Mouse (Mus musculus): ENCODE measurements at regions not wholly inside any gene's neighbourhood (a gene's known extent, or its start where the extent isn't known, plus 50 kb on each side); places are given as distances from the start of the nearest gene placed in this dataset.

- H3K4me1 ChIP-seq (ENCODE audit: control insufficient read depth, insufficient read depth, low read length) = no peaks in the 10 kb centered on the region
- no peak overlapping the region for H3K4me3 ChIP-seq (ENCODE audit: low read length)
- no peak for ATAC-seq (ENCODE audit: low FRiP score, low TSS enrichment)
- no peaks in the 10 kb centered on the region for H3K27me3 ChIP-seq (ENCODE audit: control insufficient read depth, insufficient read depth, low read length)
- H3K9me3 ChIP-seq (ENCODE audit: control insufficient read depth, low read length) = no peaks in the 10 kb centered on the region
- H3K9ac ChIP-seq (ENCODE audit: low read depth, low read length) = no peak overlapping the region
- WGBS = 100% methylated on average over 2 of the region's 2 CpGs
- no peak overlapping the region for H3K27ac ChIP-seq (ENCODE audit: low read depth, low read length)
- no peaks in the 10 kb centered on the region for H3K36me3 ChIP-seq (ENCODE audit: control insufficient read depth, insufficient read depth, low read length)
- H3K4me2 ChIP-seq (replicated peaks; ENCODE audit: low read depth, low read length) = no peak overlapping the region
Observed at GRCm38 (mm10) chr17:62307111-62307510, 574.0 kb downstream of the Efna5 start.

- no peak overlapping the region for H3K4me2 ChIP-seq (replicated peaks; ENCODE audit: low read depth, low read length)
- no peaks in the 10 kb centered on the region for H3K36me3 ChIP-seq (ENCODE audit: control insufficient read depth, insufficient read depth, low read length)
- no peak overlapping the region for H3K4me3 ChIP-seq (ENCODE audit: low read length)
- no peaks in the 10 kb centered on the region for H3K9me3 ChIP-seq (ENCODE audit: control insufficient read depth, low read length)
- WGBS = 92% methylated on average over 1 of the region's 1 CpGs
- no peak overlapping the region for H3K9ac ChIP-seq (ENCODE audit: low read depth, low read length)
- no peaks in the 10 kb centered on the region for H3K4me1 ChIP-seq (ENCODE audit: control insufficient read depth, insufficient read depth, low read length)
- no peaks in the 10 kb centered on the region for H3K27me3 ChIP-seq (ENCODE audit: control insufficient read depth, insufficient read depth, low read length)
- no peak overlapping the region for H3K27ac ChIP-seq (ENCODE audit: low read depth, low read length)
- ATAC-seq (ENCODE audit: low FRiP score, low TSS enrichment) = no peak
Observed at GRCm38 (mm10) chr17:62306524-62306923, 574.6 kb downstream of the Efna5 start.

- no peak for ATAC-seq (ENCODE audit: low FRiP score, low TSS enrichment)
- H3K27me3 ChIP-seq (ENCODE audit: control insufficient read depth, insufficient read depth, low read length) = no peaks in the 10 kb centered on the region
- H3K9ac ChIP-seq (ENCODE audit: low read depth, low read length) = no peak overlapping the region
- no peak overlapping the region for H3K4me3 ChIP-seq (ENCODE audit: low read length)
- H3K27ac ChIP-seq (ENCODE audit: low read depth, low read length) = no peak overlapping the region
- 74% methylated on average over 3 of the region's 3 CpGs for WGBS
- no peaks in the 10 kb centered on the region for H3K4me1 ChIP-seq (ENCODE audit: control insufficient read depth, insufficient read depth, low read length)
- H3K36me3 ChIP-seq (ENCODE audit: control insufficient read depth, insufficient read depth, low read length) = no peaks in the 10 kb centered on the region
- no peaks in the 10 kb centered on the region for H3K9me3 ChIP-seq (ENCODE audit: control insufficient read depth, low read length)
- no peak overlapping the region for H3K4me2 ChIP-seq (replicated peaks; ENCODE audit: low read depth, low read length)
Observed at GRCm38 (mm10) chr17:62305140-62305539, 576.0 kb downstream of the Efna5 start.

- H3K9ac ChIP-seq (ENCODE audit: low read depth, low read length) = no peak overlapping the region
- H3K4me1 ChIP-seq (ENCODE audit: control insufficient read depth, insufficient read depth, low read length) = no peaks in the 10 kb centered on the region
- no peaks in the 10 kb centered on the region for H3K27me3 ChIP-seq (ENCODE audit: control insufficient read depth, insufficient read depth, low read length)
- no peak overlapping the region for H3K4me3 ChIP-seq (ENCODE audit: low read length)
- WGBS = 74% methylated on average over 3 of the region's 3 CpGs
- no peak overlapping the region for H3K4me2 ChIP-seq (replicated peaks; ENCODE audit: low read depth, low read length)
- H3K9me3 ChIP-seq (ENCODE audit: control insufficient read depth, low read length) = no peaks in the 10 kb centered on the region
- H3K36me3 ChIP-seq (ENCODE audit: control insufficient read depth, insufficient read depth, low read length) = no peaks in the 10 kb centered on the region
- ATAC-seq (ENCODE audit: low FRiP score, low TSS enrichment) = no peak
- H3K27ac ChIP-seq (ENCODE audit: low read depth, low read length) = no peak overlapping the region
Observed at GRCm38 (mm10) chr17:62304073-62304472, 577.0 kb downstream of the Efna5 start.

- Histone ChIP-seq H3K4me1 (ENCODE audit: control insufficient read depth, insufficient read depth, low read length) (no peaks in the 10 kb centered on the region), H3K27ac (ENCODE audit: low read depth, low read length) (no peak overlapping the region), H3K36me3 (ENCODE audit: control insufficient read depth, insufficient read depth, low read length) (no peaks in the 10 kb centered on the region), H3K9me3 (ENCODE audit: control insufficient read depth, low read length) (no peaks in the 10 kb centered on the region), H3K9ac (ENCODE audit: low read depth, low read length) (no peak overlapping the region), H3K4me3 (ENCODE audit: low read length) (no peak overlapping the region), H3K4me2 (replicated peaks; ENCODE audit: low read depth, low read length) (no peak overlapping the region), H3K27me3 (ENCODE audit: control insufficient read depth, insufficient read depth, low read length) (no peaks in the 10 kb centered on the region)
- ATAC-seq (ENCODE audit: low FRiP score, low TSS enrichment) = no peak
- 35% methylated on average over 9 of the region's 9 CpGs for WGBS
Observed at GRCm38 (mm10) chr17:62299875-62300274, 581.2 kb downstream of the Efna5 start.

GRCm38 (mm10) chr17:62297393-62298060 lies 583.6 kb downstream of the Efna5 start:
- Histone ChIP-seq H3K27ac (ENCODE audit: low read depth, low read length) (no peak overlapping the region), H3K9me3 (ENCODE audit: control insufficient read depth, low read length) (no peaks in the 10 kb centered on the region), H3K4me2 (replicated peaks; ENCODE audit: low read depth, low read length) (no peak overlapping the region), H3K4me3 (ENCODE audit: low read length) (no peak overlapping the region), H3K36me3 (ENCODE audit: control insufficient read depth, insufficient read depth, low read length) (no peaks in the 10 kb centered on the region), H3K4me1 (ENCODE audit: control insufficient read depth, insufficient read depth, low read length) (no peaks in the 10 kb centered on the region), H3K9ac (ENCODE audit: low read depth, low read length) (no peak overlapping the region), H3K27me3 (ENCODE audit: control insufficient read depth, insufficient read depth, low read length) (no peaks in the 10 kb centered on the region)
- ATAC-seq (ENCODE audit: low FRiP score, low TSS enrichment) = no peak
- WGBS = 85% methylated on average over 7 of the region's 7 CpGs

- Histone ChIP-seq H3K36me3 (ENCODE audit: control insufficient read depth, insufficient read depth, low read length) (no peaks in the 10 kb centered on the region), H3K4me1 (ENCODE audit: control insufficient read depth, insufficient read depth, low read length) (no peaks in the 10 kb centered on the region), H3K9ac (ENCODE audit: low read depth, low read length) (no peak overlapping the region), H3K4me2 (replicated peaks; ENCODE audit: low read depth, low read length) (no peak overlapping the region), H3K27me3 (ENCODE audit: control insufficient read depth, insufficient read depth, low read length) (no peaks in the 10 kb centered on the region), H3K9me3 (ENCODE audit: control insufficient read depth, low read length) (no peaks in the 10 kb centered on the region), H3K27ac (ENCODE audit: low read depth, low read length) (no peak overlapping the region), H3K4me3 (ENCODE audit: low read length) (no peak overlapping the region)
- ATAC-seq (ENCODE audit: low FRiP score, low TSS enrichment) = no peak
Observed at GRCm38 (mm10) chr17:62295412-62295811, 585.7 kb downstream of the Efna5 start.

GRCm38 (mm10) chr17:62292703-62293102 lies 588.4 kb downstream of the Efna5 start:
- Histone ChIP-seq H3K4me3 (ENCODE audit: low read length) (no peak overlapping the region), H3K36me3 (ENCODE audit: control insufficient read depth, insufficient read depth, low read length) (no peaks in the 10 kb centered on the region), H3K9ac (ENCODE audit: low read depth, low read length) (no peak overlapping the region), H3K27me3 (ENCODE audit: control insufficient read depth, insufficient read depth, low read length) (no peaks in the 10 kb centered on the region), H3K9me3 (ENCODE audit: control insufficient read depth, low read length) (no peaks in the 10 kb centered on the region), H3K27ac (ENCODE audit: low read depth, low read length) (no peak overlapping the region), H3K4me2 (replicated peaks; ENCODE audit: low read depth, low read length) (no peak overlapping the region), H3K4me1 (ENCODE audit: control insufficient read depth, insufficient read depth, low read length) (no peaks in the 10 kb centered on the region)
- 80% methylated on average over 5 of the region's 5 CpGs for WGBS
- no peak for ATAC-seq (ENCODE audit: low FRiP score, low TSS enrichment)

- no peaks in the 10 kb centered on the region for H3K36me3 ChIP-seq (ENCODE audit: control insufficient read depth, insufficient read depth, low read length)
- H3K4me2 ChIP-seq (replicated peaks; ENCODE audit: low read depth, low read length) = no peak overlapping the region
- H3K27me3 ChIP-seq (ENCODE audit: control insufficient read depth, insufficient read depth, low read length) = no peaks in the 10 kb centered on the region
- no peak for ATAC-seq (ENCODE audit: low FRiP score, low TSS enrichment)
- no peak overlapping the region for H3K9ac ChIP-seq (ENCODE audit: low read depth, low read length)
- H3K4me1 ChIP-seq (ENCODE audit: control insufficient read depth, insufficient read depth, low read length) = no peaks in the 10 kb centered on the region
- H3K4me3 ChIP-seq (ENCODE audit: low read length) = no peak overlapping the region
- no peaks in the 10 kb centered on the region for H3K9me3 ChIP-seq (ENCODE audit: control insufficient read depth, low read length)
- no peak overlapping the region for H3K27ac ChIP-seq (ENCODE audit: low read depth, low read length)
Observed at GRCm38 (mm10) chr17:62287666-62288065, 593.5 kb downstream of the Efna5 start.
